Mouse (Mus musculus) hindlimb bud, embryonic 11.5 days (tissue): ENCODE data around the gene Krtap13-1.
"Not testable (repeated sequence)": the region's sequence is repeated elsewhere in the genome, so short reads cannot be mapped to it uniquely, and the experiment has no call there.

ENCODE experiments used
- DNase-seq: peaks from one replicate; pipeline ENCODE4 v3.0.0-alpha.2; 2012; ENCODE audit warnings: low read depth, low spot score; ENCODE audit errors: extremely low spot score

Gene Krtap13-1

DNA sequence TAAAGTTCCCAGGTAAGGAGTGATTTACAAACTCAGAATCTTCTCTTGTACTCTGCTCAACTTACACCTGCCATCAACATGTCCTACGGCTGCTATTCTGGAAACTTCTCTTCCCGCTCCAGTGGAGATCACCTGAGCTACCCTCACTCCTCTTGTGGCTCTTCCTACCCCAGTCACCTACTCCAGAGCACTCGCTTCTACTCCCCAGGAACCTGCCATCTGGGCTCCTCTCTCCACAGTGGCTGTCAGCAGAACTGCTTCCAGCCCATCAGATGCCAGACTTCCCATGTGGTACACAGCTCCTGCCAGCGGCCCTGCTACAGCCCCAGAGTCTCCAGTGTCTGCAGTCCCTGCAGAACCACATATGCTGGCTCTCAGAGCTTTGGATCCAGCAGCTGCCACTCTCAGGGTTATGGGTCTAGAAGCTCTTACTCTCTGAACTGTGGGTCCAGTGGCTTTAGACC lies at the start of gene Krtap13-1:
Krtap13-1 (plus strand) TSS at position 51 of the 464 bp plus-strand sequence.
- DNase-seq = no peak

DNA sequence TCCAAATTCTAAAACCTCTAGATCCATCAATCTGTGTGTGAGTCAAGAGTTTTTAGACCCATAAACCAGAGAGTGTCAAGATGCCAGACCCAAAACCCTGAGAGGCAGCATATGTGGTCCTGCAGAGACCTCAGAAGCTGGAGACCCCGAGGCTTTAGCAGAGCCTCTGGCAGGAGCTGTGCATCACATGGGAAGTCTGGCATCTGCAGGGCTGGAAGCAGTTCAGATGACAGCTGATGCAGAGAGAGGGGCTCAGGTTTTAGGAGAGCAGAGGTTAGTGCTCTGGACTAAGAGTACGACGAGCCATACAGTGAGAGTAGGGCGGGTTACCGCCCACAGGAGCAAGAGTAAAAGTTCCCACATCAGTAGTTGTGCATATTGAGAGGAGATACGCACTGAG lies 49.6 kb upstream of the Krtap13-1 start:
- no peak for DNase-seq

DNA sequence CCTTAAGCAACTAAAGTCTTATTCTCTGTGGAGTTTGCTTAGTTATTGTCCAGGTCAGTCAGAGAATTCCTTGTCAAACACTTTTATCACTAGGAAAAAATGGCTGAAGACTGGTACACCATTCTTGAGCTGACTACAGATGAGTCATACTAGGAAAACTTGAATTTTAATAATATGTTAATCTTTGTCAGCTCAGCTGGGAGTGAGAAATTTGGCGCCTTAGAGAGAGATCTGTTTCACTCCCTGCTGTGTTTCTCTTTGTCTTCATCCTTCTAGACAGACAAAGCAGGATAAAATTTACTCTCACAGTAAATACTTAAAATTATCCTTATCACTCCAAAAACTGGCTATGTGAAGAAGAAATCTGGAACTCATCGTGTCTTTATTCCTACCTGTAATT lies 47.4 kb upstream of the Krtap13-1 start:
- no peak for DNase-seq

DNA sequence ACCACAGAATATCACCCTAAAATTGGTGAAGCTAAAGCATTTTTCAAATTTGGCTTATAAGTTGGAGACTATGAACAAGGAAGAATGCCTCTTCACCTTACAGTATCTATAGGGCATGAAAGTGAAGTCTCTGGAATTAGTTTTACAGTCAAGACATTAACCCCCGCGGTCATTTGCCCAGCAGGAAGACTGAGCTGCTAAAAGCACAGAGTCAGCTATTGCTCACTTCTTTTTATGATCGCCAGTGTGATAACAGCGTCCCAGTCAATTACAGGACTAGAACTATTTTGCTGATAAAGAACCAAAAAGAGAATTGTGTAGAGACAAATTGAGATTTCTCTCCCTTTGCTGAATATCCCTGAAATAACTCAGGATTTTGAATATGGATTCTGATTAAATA lies 32.4 kb upstream of the Krtap13-1 start:
- no peak for DNase-seq

DNA sequence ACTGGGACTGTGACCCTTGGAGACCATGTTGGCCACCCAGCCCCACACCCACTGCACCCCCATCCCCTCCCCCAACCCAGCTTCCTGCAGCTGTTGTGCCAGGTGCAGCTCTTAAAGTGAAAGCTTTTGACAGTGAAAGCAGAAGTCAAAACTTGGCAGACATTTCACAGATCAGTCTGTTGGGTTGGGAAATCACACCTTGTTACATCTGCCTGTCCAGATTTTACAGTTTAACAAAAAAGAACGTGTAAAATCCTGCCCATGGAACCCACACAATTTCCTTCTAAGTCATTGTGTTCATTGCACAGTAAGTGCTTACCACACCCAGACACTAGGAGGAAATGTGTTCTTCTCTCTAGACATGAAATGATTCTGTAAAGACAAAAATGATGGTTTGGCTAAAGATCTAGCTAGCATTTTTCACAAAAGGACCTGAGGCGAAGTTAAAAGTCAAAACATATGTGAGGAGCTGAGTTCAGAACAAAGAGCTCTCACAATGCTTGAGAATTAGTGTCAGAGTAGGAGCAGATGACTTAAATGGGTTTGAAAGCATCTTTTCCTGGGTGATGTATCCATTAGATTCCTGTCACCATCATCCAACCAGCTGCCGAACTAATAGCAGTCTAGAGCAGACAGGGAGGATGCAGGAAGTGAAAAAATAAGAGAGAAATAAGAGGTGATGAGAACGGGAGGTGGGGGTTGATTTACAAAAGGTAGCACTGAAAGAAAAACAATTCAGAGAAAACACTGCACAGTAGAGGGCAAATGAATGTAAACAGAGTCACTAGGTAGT lies 27.4 kb upstream of the Krtap13-1 start:
- DNase-seq = peak; percentile 6

DNA sequence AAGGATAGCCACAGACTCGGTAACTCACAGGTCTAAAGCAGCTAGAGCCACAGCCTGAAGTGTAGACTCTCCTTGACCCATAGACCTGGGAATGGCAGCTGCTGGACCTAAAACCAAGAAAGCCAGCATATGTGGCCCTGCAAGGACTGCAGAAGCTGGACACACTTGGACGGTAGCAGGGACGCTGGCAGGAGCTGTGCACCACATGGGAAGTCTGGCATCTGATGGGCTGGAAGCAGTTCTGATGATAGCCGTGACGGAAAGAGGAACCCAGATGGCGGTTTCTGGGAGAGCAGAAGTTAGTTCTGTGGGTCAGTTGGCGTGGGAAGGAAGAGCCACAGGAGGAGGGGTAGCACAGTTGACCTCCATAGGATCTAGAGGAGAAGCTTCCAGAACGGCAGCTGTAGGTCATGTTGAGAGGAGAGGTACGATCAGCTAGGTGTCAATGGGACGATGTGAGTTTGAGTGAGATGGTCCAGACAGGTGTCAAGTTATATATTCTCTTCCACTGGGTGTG lies 21.1 kb upstream of the Krtap13-1 start, which contains the start of gene 2310061N02Rik:
2310061N02Rik (minus strand) TSS at position 467 of the 517 bp plus-strand sequence.
- no peak for DNase-seq

DNA sequence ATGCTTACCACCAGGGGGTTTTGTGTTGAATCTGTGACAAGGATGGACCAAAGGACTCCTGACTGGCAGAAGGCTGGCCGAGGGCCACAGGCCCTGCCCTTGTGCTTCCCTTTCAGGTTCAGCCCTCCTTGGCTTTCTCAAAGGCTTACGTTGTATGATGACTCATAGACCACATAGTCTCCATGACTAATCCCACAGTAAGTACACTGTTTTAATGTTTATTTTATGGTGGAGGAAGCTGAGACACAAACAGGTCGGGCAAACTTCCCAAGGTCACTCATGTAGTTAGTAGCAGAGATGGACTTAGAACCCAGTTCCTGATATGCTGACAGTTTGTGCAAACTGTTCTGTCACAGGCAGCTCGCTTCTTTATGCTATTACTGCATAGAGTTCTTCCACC lies 17.9 kb upstream of the Krtap13-1 start:
- DNase-seq = no peak

DNA sequence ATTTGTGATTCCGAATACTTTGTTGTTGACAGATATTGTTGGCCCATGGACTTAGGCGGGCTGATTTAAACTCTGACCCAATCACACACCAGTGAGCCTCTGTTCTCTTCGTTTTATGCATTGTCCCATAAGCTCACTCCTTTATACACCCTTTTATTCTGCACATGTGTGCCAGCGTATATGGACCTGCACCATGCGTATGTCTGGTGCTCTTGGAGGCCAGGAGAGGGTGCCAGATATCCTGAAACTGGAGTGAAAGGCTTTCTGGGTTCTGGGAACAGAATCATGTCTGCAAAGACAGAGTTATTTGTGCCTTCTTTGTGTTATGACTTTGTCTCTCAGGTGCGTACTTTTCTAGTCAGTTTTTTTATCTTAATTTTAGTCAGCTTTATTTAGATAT lies 17.4 kb upstream of the Krtap13-1 start:
- DNase-seq = no peak

DNA sequence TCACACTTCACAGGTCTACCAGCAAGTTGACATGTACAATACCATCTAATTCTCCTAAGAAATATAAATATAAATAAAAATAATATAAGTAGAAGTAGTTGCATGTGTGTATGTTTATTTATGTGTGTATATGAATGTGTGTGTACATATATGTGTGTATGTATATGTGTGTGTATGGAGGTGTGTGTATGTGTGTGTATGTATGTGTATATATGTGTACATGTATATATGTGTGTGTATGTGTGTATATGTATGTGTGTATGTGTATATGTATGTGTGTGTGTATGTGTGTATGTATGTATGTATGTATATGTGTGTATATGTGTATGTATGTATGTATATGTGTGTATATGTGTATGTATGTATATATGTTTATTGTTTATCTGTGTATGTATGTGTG lies 12.1 kb upstream of the Krtap13-1 start:
- DNase-seq = no peak

DNA sequence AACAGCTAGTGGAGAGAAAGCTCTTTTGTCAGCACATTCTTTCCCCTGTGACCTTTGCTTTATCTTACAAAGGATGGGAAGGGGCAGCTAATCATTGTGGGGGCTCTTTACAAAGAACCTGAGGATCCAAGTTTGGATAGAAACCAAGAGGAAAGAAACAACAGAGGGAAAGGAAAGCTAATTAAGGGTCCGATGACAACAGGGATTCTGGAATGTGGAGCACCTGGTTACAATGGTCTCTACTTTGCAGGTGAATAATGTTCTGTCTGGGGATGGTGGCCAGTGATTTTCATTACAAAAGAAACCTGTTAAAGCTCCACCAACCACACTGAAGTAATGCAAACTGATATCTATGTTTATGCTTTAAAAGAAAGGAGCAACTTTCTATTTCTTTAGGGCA lies 8.6 kb upstream of the Krtap13-1 start:
- DNase-seq = no peak

DNA sequence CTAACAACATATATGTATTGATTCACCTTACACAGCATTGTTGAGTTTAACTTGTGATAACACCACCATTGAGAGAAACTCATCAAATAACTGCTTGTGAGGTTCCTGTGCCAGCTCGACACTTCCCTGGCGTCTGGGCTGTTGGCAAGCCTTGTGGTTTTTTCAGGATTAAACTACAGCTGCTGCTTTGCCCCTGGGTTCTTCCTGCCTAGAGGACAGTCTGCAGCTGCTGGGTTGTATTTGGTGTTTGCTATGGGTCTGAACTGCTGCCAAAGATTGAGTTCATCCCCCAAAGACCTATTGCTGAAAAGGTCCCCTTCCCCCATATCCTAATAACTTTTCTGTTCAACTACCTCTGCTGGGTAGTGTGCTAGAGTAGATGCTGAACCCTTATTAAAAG lies 6.7 kb downstream of the Krtap13-1 start:
- no peak for DNase-seq

DNA sequence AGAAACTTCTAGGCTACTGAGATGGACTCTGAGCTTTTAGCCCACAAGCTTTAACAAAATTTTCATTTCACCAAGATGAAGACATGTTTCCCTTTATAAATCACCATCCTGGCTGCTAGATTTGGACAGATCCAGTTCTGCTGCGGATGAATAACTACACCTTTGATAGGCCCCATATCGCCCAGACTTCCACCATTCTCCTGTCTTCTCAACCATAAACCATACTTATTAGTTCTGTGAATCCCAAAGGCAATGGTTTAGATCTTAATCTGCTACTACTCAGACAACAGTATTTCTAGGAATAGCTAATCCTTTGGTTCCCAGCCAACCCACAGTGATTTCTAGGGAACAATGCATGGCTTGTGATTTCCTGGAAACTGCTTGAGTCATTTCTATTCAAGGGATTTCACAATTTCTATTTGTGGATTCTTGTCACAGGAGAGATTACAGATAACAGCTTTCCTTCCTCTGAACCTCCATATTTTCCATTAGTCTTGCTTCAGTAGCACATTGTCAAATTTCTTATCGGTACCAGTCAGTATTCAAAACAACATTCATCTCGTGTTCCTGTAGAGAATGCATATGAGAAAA lies 16.2 kb downstream of the Krtap13-1 start:
- no peak for DNase-seq

DNA sequence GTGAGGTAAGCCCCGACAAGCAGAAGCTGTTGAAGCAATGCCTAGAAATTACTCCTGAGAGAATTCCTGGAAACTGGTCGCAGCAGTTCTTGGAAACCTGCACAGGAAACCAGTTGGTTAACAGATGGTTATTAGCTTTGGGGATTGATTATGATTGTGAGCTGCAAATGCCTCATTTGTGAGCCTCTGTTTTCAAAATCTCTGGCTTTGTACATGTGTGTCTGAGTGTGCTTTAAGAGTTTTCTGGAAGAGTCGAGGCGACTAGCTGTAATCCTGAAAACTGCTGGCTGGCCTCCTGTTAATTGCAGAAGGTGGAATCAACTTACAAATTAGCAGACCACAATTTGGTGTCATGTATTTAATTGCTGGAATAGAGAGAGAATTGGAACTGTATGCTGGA lies 19.3 kb downstream of the Krtap13-1 start:
- no peak for DNase-seq

DNA sequence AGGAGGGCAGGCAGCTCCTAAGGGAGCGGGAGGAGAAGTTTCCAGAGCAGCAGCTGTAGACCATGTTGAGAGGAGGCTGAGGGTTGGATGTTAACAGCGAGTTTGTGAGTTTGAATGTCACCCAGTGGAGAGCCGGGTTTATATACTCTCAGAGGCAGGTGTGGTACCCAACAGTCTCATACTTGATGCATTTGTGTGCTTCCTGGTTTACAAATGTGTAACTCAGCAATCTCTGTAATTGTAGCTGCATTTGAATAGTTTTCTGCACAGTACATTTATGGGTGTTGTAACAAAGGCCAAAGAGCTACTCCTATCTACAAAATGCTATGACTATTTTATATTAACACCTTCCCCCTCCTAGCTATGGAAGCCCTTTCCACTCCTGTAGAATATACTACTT lies 22.9 kb downstream of the Krtap13-1 start, which contains the start of gene Krtap13:
Krtap13 (minus strand) TSS at position 101 of the 400 bp plus-strand sequence.
- DNase-seq = not testable (repeated sequence)

DNA sequence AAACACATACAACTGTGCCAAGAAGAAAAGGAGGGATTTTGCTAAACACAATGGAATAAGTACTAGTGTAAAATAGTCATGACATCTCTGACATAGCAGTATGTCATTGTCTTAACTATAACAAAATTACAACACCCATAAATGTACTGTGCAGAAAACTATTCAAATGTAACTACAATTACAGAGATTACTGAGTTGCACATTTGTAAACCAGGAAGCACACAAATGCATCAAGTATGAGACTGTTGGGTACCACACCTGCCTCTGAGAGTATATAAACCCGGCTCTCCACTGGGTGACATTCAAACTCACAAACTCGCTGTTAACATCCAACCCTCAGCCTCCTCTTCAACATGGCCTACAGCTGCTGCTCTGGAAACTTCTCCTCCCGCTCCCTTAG lies 29.9 kb downstream of the Krtap13-1 start, which contains the start of gene 2310034C09Rik:
2310034C09Rik (plus strand) TSS at position 301 of the 400 bp plus-strand sequence.
- not testable (repeated sequence) for DNase-seq

DNA sequence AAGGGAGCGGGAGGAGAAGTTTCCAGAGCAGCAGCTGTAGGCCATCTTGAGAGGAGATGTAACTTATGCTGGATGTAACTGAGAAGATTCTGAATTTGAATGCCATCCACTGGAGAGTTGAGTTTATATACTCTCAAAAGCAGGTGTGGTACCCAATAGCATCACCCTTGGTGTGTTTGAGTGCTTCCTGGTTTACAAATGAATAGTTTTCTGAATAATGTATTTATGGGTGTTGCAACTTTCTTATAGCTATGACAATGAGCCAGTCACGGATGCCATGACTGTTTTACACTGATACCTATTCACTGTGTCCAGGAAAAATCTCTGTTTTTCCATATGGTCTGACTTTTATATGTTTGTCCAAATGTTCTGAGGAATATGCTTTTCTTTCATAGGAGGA lies 45.4 kb downstream of the Krtap13-1 start, which contains the start of gene 2310057N15Rik:
2310057N15Rik (minus strand) TSS at position 101 of the 400 bp plus-strand sequence.
- DNase-seq = no peak

DNA sequence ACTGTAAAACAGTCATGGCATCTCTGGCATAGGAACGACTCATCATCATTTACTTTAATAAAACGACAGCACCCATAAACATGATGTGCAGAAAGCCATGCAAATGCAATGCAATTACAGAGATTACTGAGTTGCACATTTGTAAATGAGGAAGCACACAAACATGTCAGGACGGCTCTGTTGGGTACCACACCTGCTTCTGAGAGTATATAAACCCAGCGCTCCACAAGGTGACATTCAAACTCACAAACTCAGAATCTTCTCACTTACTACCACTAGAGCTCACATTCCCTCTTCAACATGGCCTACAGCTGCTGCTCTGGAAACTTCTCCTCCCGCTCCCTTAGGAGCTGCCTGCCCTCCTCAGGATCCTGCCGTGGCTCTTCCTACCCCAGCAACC lies 48.9 kb downstream of the Krtap13-1 start, which contains the start of gene Gm5965:
Gm5965 (plus strand) TSS at position 301 of the 400 bp plus-strand sequence.
- no peak for DNase-seq
